Mouse (Mus musculus) forebrain, embryonic 15.5 days (tissue): ENCODE data around the gene Rab11a. TPM values are rescaled to one million over a fixed set of nuclear protein-coding genes. Genes with fewer than 3 reads are reported as not detected.
"Not testable (repeated sequence)": the region's sequence is repeated elsewhere in the genome, so short reads cannot be mapped to it uniquely, and the experiment has no call there.

ENCODE experiments used
- ATAC-seq: fragments of 200-750 bp; cut with Nextera tagmentation; replicated peaks from 2 replicates; pipeline ENCODE4 v1.8.0; 2017; ENCODE audit warnings: mild to moderate bottlenecking, moderate TSS enrichment, moderate library complexity
- H3K27ac ChIP-seq: fragments of 300-500 bp; sonication (generic); replicated peaks from 2 replicates; pipeline ENCODE4 v1.5.1; 2015; ENCODE audit warnings: mild to moderate bottlenecking, inconsistent platforms
- H3K27me3 ChIP-seq: fragments of 300-500 bp; sonication (generic); 2 replicates; pipeline ENCODE4 v1.6.1; 2015; ENCODE audit warnings: inconsistent platforms
- H3K36me3 ChIP-seq: fragments of 300-500 bp; sonication (generic); 2 replicates; pipeline ENCODE4 v1.6.1; 2015; ENCODE audit warnings: mild to moderate bottlenecking, inconsistent platforms
- H3K4me1 ChIP-seq: fragments of 300-500 bp; sonication (generic); 2 replicates; pipeline ENCODE4 v1.6.1; 2015; ENCODE audit warnings: inconsistent platforms
- H3K4me2 ChIP-seq: fragments of 300-500 bp; sonication (generic); replicated peaks from 2 replicates; pipeline ENCODE4 v1.6.1; 2015; ENCODE audit warnings: mild to moderate bottlenecking, inconsistent platforms
- H3K4me3 ChIP-seq: fragments of 300-500 bp; sonication (generic); 2 replicates; pipeline ENCODE4 v1.5.1; 2015; ENCODE audit warnings: mild to moderate bottlenecking, inconsistent platforms
- H3K9ac ChIP-seq: fragments of 300-500 bp; sonication (generic); replicated peaks from 2 replicates; pipeline ENCODE4 v1.6.1; 2015; ENCODE audit warnings: mild to moderate bottlenecking, inconsistent platforms
- H3K9me3 ChIP-seq: fragments of 300-500 bp; sonication (generic); 2 replicates; pipeline ENCODE4 v1.6.1; 2016; ENCODE audit warnings: inconsistent platforms
- WGBS: fragments of 180-500 bp; shearing (Covaris S2); methylation state at CpG from one replicate; pipeline ENCODE4 v1.1.7; 2015; ENCODE audit warnings: mixed read lengths; 5-methylcytosine and 5-hydroxymethylcytosine counted together
- polyA plus RNA-seq: library from polyadenylated mRNA; unstranded; fragments of >200 nt; fragmentation: Nextera tagmentation; extraction: Ambion mirVana; gene quantifications from 2 replicates; pipeline ENCODE4 v1.2.1, GENCODE M21; 2015

The Rab11a gene
- polyA plus RNA-seq, 1 experiment from 2014 or later: 383 TPM

DNA sequence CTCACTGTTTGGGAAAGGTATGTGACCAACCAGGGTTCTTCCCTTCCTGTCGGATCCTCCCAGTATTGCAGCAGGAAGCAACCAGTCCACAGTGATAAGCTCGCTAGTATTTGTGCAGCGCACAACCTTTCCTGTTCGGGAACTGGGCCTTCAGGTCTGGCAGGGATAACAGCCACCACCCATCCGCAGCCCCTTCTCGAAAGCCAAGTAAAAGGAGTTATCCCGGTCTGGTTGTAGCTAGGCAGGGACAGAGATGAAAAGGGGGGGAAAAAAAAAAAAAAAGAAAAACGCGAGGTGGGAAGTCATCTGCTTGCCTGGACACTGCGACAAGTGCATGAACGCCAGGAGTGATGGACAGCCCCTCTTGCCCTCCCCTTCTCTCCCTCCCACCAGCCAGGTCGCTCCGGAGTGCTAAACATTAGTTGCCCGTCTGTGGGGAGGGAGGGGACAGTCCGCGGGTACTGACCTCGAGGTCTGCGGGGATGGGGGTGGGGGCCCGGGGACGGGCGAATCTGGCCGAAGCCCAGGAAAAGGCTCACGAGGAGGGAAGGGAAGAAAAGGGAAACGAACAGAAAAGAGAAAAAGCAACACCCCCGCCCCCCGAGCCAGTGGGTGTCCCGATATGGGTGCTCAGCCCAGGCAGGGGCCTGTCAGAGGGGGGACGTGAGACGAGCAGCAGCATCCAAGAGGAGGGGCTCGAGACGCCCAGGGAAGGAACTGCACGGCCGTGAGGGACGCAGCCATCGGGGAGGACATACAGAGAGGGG, 736 bp downstream of the Rab11a start:
- Histone ChIP-seq H3K9ac (peak overlapping the region; percentile 66), H3K27me3 (no peaks in the 10 kb centered on the region), H3K4me1 (peaks cover 6% of the 10 kb centered on the region), H3K4me3 (peak overlapping the region; percentile 93), H3K36me3 (no peaks in the 10 kb centered on the region), H3K9me3 (no peaks in the 10 kb centered on the region), H3K4me2 (peak overlapping the region; percentile 66), H3K27ac (peak overlapping the region; percentile 95)
- under 1% methylated on average over 35 of the region's 35 CpGs for WGBS
- ATAC-seq: peak; percentile 87

- WGBS: 11% methylated on average over 9 of the region's 9 CpGs
- peak overlapping the region; percentile 93 for H3K4me3 ChIP-seq
- no peaks in the 10 kb centered on the region for H3K27me3 ChIP-seq
- H3K27ac ChIP-seq: peak overlapping the region; percentile 95
- H3K9ac ChIP-seq: peak overlapping the region; percentile 66
- peak overlapping the region; percentile 66 for H3K4me2 ChIP-seq
- ATAC-seq: no peak
- peaks cover 6% of the 10 kb centered on the region for H3K4me1 ChIP-seq
- no peaks in the 10 kb centered on the region for H3K36me3 ChIP-seq
- no peaks in the 10 kb centered on the region for H3K9me3 ChIP-seq
Measured at GRCm38 (mm10) chr9:64736076-64736638, 1.4 kb downstream of the Rab11a start.

DNA sequence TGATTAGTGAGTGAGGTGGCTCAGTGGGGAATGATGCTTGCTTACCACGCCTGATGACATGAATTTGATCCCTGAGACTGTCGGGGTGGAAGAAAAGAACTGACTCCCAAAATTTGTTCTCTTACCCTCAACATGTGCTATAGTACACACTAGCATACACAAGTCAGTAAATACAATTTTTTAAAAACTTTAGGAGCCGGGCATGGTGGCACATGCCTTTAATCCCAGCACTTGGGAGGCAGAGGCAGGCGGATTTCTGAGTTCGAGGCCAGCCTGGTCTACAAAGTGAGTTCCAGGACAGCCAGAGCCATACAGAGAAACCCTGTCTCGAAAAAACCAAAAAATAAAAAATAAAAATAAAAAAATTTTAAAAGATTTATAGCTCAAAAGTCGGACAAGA, 2.6 kb downstream of the Rab11a start:
- 91% methylated on average over 7 of the region's 7 CpGs for WGBS
- not testable (repeated sequence) for H3K27me3 ChIP-seq, ATAC-seq, H3K9ac ChIP-seq, H3K4me2 ChIP-seq, H3K4me3 ChIP-seq, H3K9me3 ChIP-seq, H3K27ac ChIP-seq, H3K36me3 ChIP-seq, H3K4me1 ChIP-seq

DNA sequence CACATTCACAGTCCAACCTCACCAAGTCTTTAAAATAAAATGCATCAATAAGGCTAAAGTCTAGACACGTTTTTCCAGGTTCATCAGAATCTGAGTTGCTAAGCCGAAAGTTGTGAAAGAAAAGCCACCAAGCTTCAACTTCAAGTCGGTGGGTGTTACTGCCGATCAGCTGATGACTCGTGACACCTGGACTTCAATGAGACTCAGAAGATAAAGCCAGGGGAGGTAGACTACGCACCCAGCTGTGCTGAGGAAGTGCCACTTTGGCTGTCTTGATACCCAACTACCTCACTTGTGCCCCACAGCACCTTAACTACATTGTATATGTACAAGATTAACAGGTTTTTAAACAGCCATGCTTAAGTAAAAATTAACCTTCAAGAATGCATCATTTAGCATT, 3.4 kb downstream of the Rab11a start:
- peaks cover 6% of the 10 kb centered on the region for H3K4me1 ChIP-seq
- ATAC-seq: no peak
- H3K4me3 ChIP-seq: no peak overlapping the region
- WGBS: 86% methylated on average over 6 of the region's 6 CpGs
- H3K9me3 ChIP-seq: no peaks in the 10 kb centered on the region
- no peak overlapping the region for H3K4me2 ChIP-seq
- H3K9ac ChIP-seq: no peak overlapping the region
- no peak overlapping the region for H3K27ac ChIP-seq
- H3K27me3 ChIP-seq: no peaks in the 10 kb centered on the region
- H3K36me3 ChIP-seq: no peaks in the 10 kb centered on the region

DNA sequence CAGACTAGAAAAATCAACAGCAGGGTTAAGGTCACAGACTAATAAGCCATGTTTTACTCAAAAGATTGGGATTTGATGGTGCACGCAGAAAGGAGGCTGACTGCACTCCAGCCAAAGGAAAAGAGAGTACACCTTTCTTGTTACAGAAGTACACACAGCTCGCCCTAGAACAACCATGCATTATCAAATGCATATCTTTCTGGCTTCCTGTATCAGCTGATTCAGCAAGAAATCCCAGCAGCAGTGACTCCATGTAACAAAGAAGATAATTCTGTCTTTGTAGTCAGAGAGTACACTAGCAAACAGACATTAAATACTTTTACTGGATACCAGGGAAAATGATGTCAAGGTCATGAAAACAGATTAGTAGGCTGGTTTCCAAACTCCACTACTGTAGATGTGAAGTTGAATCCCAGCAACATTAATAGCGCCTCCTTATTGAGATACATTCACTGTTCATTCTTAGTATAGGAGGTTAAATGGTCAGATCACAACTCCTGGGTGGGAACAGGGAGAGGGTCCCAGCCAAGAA, 6.5 kb downstream of the Rab11a start:
- no peak for ATAC-seq
- peaks cover 4% of the 10 kb centered on the region for H3K4me1 ChIP-seq
- peaks cover 11% of the 10 kb centered on the region; the same call in 1 of the 2 replicates for H3K36me3 ChIP-seq
- no peak overlapping the region for H3K4me3 ChIP-seq
- H3K9ac ChIP-seq: no peak overlapping the region
- H3K4me2 ChIP-seq: no peak overlapping the region
- no peaks in the 10 kb centered on the region for H3K27me3 ChIP-seq
- H3K9me3 ChIP-seq: no peaks in the 10 kb centered on the region
- 91% methylated on average over 3 of the region's 3 CpGs for WGBS
- no peak overlapping the region for H3K27ac ChIP-seq

DNA sequence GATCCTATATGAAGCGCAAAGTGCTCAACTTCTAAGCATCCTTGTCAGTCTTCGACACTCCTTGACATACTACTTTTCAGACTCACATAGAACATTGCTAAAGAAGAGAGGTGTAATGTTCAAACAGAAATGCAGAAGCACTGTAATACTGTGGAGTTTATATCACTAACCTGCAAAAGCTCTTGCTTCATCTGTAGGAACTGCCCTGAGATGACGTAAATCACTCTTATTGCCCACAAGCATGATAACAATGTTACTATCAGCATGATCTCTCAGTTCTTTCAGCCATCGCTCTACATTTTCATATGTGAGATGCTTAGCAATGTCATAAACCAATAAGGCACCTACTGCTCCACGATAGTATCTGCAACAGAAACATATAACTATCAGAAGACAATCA, 11.1 kb downstream of the Rab11a start:
- 94% methylated on average over 5 of the region's 5 CpGs for WGBS
- no peak overlapping the region for H3K9ac ChIP-seq
- H3K27ac ChIP-seq: no peak overlapping the region
- H3K4me2 ChIP-seq: no peak overlapping the region
- H3K36me3 ChIP-seq: peaks cover 34% of the 10 kb centered on the region
- H3K9me3 ChIP-seq: no peaks in the 10 kb centered on the region
- no peaks in the 10 kb centered on the region for H3K4me1 ChIP-seq
- H3K4me3 ChIP-seq: no peak overlapping the region
- no peaks in the 10 kb centered on the region for H3K27me3 ChIP-seq
- ATAC-seq: no peak

GRCm38 (mm10) chr9:64719526-64720163, 17.9 kb downstream of the Rab11a start:
- H3K4me3 ChIP-seq: no peak overlapping the region
- no peaks in the 10 kb centered on the region for H3K9me3 ChIP-seq
- H3K4me2 ChIP-seq: no peak overlapping the region
- H3K36me3 ChIP-seq: peaks cover 30% of the 10 kb centered on the region
- no peak overlapping the region for H3K27ac ChIP-seq
- H3K4me1 ChIP-seq: no peaks in the 10 kb centered on the region
- ATAC-seq: no peak
- no peaks in the 10 kb centered on the region for H3K27me3 ChIP-seq
- WGBS: 85% methylated on average over 5 of the region's 5 CpGs
- H3K9ac ChIP-seq: no peak overlapping the region

DNA sequence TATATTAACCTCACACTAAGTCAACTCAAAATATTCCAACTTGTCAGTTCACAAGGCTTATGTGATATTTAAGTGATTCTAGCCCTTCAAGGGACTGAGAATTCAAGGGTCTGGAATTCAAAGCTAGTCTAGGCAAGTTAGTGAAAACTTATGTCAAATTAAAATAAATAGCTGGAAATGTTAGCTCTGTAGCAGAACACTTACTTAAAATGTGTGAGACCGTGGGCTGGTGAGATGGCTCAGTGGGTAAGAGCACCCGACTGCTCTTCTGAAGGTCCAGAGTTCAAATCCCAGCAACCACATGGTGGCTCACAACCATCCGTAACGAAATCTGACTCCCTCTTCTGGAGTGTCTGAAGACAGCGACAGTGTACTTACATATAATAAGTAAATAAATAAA, 27.3 kb downstream of the Rab11a start:
- not testable (repeated sequence) for H3K27me3 ChIP-seq, H3K27ac ChIP-seq, H3K4me3 ChIP-seq, H3K9me3 ChIP-seq, ATAC-seq, H3K4me1 ChIP-seq, H3K9ac ChIP-seq, H3K4me2 ChIP-seq
- peaks cover 24% of the 10 kb centered on the region for H3K36me3 ChIP-seq
- 88% methylated on average over 5 of the region's 5 CpGs for WGBS

GRCm38 (mm10) chr9:64704073-64704840, 33.3 kb downstream of the Rab11a start:
- Histone ChIP-seq H3K4me3 (no peak overlapping the region), H3K27me3 (no peaks in the 10 kb centered on the region), H3K9ac (no peak overlapping the region), H3K9me3 (no peaks in the 10 kb centered on the region), H3K4me2 (no peak overlapping the region), H3K4me1 (no peaks in the 10 kb centered on the region), H3K27ac (no peak overlapping the region), H3K36me3 (peaks cover 24% of the 10 kb centered on the region)
- WGBS: 94% methylated on average over 5 of the region's 5 CpGs
- ATAC-seq: no peak

DNA sequence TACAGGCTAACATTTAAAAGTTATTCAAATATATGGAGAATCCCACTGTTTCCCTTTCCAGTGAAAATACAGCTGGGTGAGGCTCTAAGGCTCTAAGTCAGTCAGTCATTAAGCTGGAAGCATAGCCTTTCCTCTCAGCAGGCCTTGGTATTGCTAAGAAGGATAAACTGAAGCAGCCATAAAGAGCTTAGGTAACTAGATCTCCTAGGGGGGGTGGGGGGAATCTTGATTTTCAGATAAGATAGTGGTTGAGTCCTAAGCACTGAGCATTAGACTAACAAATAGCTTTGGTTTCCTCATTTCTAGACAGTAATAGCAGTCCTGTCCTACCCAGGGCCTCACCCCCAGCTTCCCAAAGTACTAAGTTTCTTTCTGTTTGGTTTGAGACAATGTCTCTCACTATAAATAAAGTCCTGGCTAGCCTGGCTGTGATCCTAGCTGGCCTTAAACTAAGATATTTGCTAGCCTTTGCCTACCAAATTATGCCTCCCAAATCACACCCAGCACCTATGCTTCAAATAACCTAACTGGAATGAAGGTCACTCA, 34.1 kb downstream of the Rab11a start:
- Histone ChIP-seq H3K27ac (no peak overlapping the region), H3K4me3 (no peak overlapping the region), H3K36me3 (peaks cover 24% of the 10 kb centered on the region), H3K4me2 (no peak overlapping the region), H3K9me3 (no peaks in the 10 kb centered on the region), H3K27me3 (no peaks in the 10 kb centered on the region), H3K4me1 (no peaks in the 10 kb centered on the region), H3K9ac (no peak overlapping the region)
- no peak for ATAC-seq

DNA sequence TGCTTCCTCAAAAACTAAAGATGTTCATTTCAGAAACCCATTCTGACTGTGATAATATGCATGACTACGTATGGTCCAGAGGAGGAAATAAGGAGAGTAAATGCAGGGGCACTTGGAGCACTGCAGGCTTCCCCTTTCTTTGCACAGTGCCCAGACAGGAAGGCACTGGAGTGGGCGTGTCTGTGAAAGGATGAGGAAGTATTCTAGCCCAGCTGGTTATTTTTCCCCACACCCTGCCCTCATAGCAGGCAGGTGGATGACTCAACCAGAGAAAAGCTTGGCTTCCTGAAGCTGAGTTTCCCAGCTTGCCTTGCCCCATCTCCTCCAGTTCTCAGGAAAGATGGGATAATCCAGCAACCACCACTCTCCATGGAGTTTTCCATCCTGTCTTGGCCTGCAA, 34.6 kb downstream of the Rab11a start:
- Histone ChIP-seq H3K27ac (no peak overlapping the region), H3K36me3 (peaks cover 20% of the 10 kb centered on the region; the same call in 1 of the 2 replicates), H3K4me1 (no peaks in the 10 kb centered on the region), H3K4me3 (no peak overlapping the region), H3K4me2 (no peak overlapping the region), H3K9ac (no peak overlapping the region), H3K27me3 (no peaks in the 10 kb centered on the region), H3K9me3 (no peaks in the 10 kb centered on the region)
- 81% methylated on average over 2 of the region's 2 CpGs for WGBS
- no peak for ATAC-seq

- no peak overlapping the region for H3K27ac ChIP-seq
- no peak overlapping the region for H3K4me2 ChIP-seq
- H3K36me3 ChIP-seq: peaks cover 16% of the 10 kb centered on the region; the same call in 1 of the 2 replicates
- ATAC-seq: no peak
- H3K4me1 ChIP-seq: no peaks in the 10 kb centered on the region
- no peaks in the 10 kb centered on the region for H3K27me3 ChIP-seq
- no peaks in the 10 kb centered on the region for H3K9me3 ChIP-seq
- H3K4me3 ChIP-seq: no peak overlapping the region
- no peak overlapping the region for H3K9ac ChIP-seq
Measured at GRCm38 (mm10) chr9:64702391-64702790, 35.2 kb downstream of the Rab11a start.
